Mouse (Mus musculus): ENCODE measurements around the gene Sf3b4.

DNA sequence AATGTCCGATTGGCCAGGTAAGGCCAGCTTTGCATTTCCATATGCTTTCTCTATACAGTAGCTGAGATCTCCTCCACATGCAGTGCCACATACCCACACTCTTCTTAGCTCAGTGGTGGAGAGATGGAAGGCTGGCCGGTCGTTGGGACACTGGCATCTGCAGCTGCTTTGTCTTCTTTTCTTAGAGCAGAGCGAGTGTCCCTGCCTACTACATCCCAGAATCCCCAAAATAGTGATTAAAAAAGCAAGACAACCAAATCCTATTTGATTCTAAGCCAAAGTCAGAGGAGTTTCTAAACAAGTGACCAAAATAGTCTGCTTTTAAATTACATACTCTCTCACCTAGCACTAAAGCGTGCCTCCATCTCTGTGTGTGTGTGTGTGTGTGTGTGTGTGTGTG, 19.5 kb upstream of the Sf3b4 start:
- no peak for TF ChIP-seq POLR2A (IDR thresholded peaks at IDR 0.05; ENCODE audit: borderline replicate concordance, extremely low read depth, low read depth, low read length)
- TF ChIP-seq CTCF (IDR thresholded peaks at IDR 0.05; ENCODE audit: insufficient read depth, low read length): no peak

All from lung, adult 2 months (tissue).